Mouse (Mus musculus) stomach, embryonic 15.5 days (tissue): ENCODE measurements around the gene Cacnb3. TPM values are rescaled to one million over a fixed set of nuclear protein-coding genes. Genes with fewer than 3 reads are reported as not detected.

Experiments
- ATAC-seq: fragments of 200-750 bp; cut with Nextera tagmentation; 2 replicates; pipeline ENCODE4 v1.8.0; 2017; ENCODE audit warnings: low read depth, moderate number of reproducible peaks, moderate TSS enrichment; ENCODE audit not compliant: insufficient read depth, low FRiP score
- H3K27ac ChIP-seq: fragments of 300-500 bp; sonication (generic); 2 replicates; pipeline ENCODE4 v1.5.1; 2015; ENCODE audit warnings: mild to moderate bottlenecking, inconsistent platforms
- H3K27me3 ChIP-seq: fragments of 300-500 bp; sonication (generic); replicated peaks from 2 replicates; pipeline ENCODE4 v1.6.1; 2015; ENCODE audit warnings: inconsistent platforms
- H3K36me3 ChIP-seq: fragments of 300-500 bp; sonication (generic); 2 replicates; pipeline ENCODE4 v1.6.1; 2015; ENCODE audit warnings: inconsistent platforms
- H3K4me1 ChIP-seq: fragments of 300-500 bp; sonication (generic); 2 replicates; pipeline ENCODE4 v1.6.1; 2015; ENCODE audit warnings: inconsistent platforms
- H3K4me2 ChIP-seq: fragments of 300-500 bp; sonication (generic); 2 replicates; pipeline ENCODE4 v1.6.1; 2015; ENCODE audit warnings: mild to moderate bottlenecking, inconsistent platforms
- H3K4me3 ChIP-seq: fragments of 300-500 bp; sonication (generic); replicated peaks from 2 replicates; pipeline ENCODE4 v1.5.1; 2015; ENCODE audit warnings: inconsistent platforms
- H3K9ac ChIP-seq: fragments of 300-500 bp; sonication (generic); 2 replicates; pipeline ENCODE4 v1.6.1; 2015; ENCODE audit warnings: inconsistent platforms
- H3K9me3 ChIP-seq: fragments of 300-500 bp; sonication (generic); 2 replicates; pipeline ENCODE4 v1.6.1; 2016; ENCODE audit warnings: inconsistent platforms
- WGBS: fragments of 180-500 bp; shearing (Covaris S2); methylation state at CpG from one replicate; pipeline ENCODE4 v1.1.7; 2015; 5-methylcytosine and 5-hydroxymethylcytosine counted together
- polyA plus RNA-seq: library from polyadenylated mRNA; unstranded; fragments of >200 nt; fragmentation: Nextera tagmentation; extraction: Ambion mirVana; gene quantifications from 2 replicates; pipeline ENCODE4 v1.2.1, GENCODE M21; 2015

Gene Cacnb3
- polyA plus RNA-seq, 1 experiment from 2014 or later = 29.0 TPM

DNA sequence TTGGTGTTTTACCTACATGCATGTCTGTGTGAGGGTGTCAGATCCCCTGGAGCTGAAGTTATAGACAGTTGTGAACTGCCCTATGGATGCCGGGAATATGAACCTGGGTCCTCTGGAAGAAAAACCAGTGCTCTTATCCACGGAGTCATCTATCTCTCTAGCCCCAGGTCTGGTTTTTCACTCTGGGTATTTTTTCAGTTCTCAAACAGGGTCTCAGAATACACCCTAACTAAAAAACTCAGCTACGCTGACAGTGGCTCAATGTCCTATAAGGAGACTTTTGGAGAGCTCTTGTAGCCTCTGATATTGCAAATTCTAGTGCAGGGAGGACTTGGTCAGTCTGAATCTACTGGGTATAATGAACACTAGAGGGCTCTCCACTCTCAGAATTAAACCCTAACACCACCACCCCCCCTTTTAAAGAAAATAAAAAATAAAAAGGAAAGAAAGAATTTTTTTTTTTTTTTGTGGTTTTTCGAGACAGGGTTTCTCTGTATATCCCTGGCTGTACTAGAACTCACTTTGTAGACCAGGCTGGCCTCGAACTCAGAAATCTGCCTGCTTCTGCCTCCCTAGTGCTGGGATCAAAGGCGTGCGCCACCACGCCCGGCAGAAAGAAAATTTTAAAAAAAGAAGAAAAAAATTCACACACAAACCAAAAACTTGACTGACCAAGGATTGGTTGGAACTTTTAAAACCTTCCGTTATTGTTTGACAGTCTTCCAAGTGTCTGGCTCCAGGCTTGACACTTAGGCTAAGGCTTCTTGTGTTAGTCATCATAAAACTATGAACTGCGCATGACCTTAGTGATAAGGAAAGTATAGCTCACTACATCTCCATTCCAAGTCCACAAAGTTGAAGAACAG lies 33.6 kb downstream of the Cacnb3 start:
- no peak for ATAC-seq
- 0 out of 2 replicates have a peak, but pooled peaks cover 4% of the 10 kb centered on the region for H3K4me1 ChIP-seq
- no peak overlapping the region for H3K9ac ChIP-seq
- no peak overlapping the region for H3K4me3 ChIP-seq
- WGBS = 68% methylated on average over 11 of the region's 11 CpGs
- no peak overlapping the region for H3K27ac ChIP-seq
- H3K9me3 ChIP-seq = no peaks in the 10 kb centered on the region
- no peak overlapping the region for H3K4me2 ChIP-seq
- no peaks in the 10 kb centered on the region for H3K27me3 ChIP-seq
- H3K36me3 ChIP-seq = 0 out of 2 replicates have a peak, but pooled peaks cover 4% of the 10 kb centered on the region

DNA sequence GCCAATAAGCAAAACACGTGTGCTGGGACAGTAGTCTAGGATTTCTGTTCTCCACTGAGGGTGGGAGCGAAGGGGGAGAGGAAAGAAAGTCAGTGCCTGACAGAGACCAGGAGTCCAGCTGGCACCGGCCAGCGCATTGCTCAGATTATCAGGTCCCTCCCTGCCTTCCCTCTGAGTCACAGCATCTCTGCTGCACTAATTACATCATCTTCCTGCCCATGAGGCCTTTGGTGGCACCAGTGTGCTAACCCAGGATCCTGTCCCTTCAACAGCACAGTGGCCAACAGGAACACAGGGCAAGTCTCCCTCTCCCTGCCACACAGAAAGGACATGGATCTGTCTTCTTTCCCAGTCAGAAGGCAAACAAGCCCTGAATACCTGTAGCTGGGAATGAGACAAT lies 42.0 kb downstream of the Cacnb3 start:
- no peak overlapping the region for H3K9ac ChIP-seq
- H3K4me1 ChIP-seq = peaks cover 8% of the 10 kb centered on the region; the same call in 1 of the 2 replicates
- no peak for ATAC-seq
- WGBS = 61% methylated on average over 4 of the region's 4 CpGs
- no peaks in the 10 kb centered on the region for H3K36me3 ChIP-seq
- no peak overlapping the region for H3K4me3 ChIP-seq
- H3K4me2 ChIP-seq = no peak overlapping the region
- H3K27me3 ChIP-seq = peaks cover 30% of the 10 kb centered on the region
- H3K27ac ChIP-seq = no peak overlapping the region
- no peaks in the 10 kb centered on the region for H3K9me3 ChIP-seq

DNA sequence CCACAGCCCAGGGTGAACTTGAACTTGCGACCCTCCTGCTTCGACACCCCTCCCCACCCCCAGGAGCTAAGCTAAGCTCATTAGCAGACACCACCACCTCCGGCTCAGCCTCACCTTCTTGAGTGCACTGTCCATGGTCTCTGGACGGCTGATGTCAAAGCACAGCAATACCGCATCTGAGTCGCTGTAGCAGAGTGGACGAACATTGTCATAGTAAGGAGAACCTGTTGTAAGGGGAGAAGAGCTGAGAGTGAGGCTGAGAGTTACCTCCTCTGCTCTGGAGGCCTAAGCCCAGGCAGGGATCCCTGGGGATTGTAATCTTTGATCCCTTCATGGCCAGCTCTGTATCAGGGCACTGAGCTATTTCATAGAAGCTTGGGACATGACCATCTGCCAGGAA lies 43.1 kb downstream of the Cacnb3 start:
- H3K4me2 ChIP-seq = no peak overlapping the region
- H3K4me1 ChIP-seq = peaks cover 8% of the 10 kb centered on the region; the same call in 1 of the 2 replicates
- WGBS = 73% methylated on average over 7 of the region's 7 CpGs
- H3K9ac ChIP-seq = no peak overlapping the region
- H3K4me3 ChIP-seq = no peak overlapping the region
- H3K9me3 ChIP-seq = no peaks in the 10 kb centered on the region
- H3K27ac ChIP-seq = no peak overlapping the region
- H3K27me3 ChIP-seq = peaks cover 36% of the 10 kb centered on the region
- no peaks in the 10 kb centered on the region for H3K36me3 ChIP-seq
- ATAC-seq = no peak

DNA sequence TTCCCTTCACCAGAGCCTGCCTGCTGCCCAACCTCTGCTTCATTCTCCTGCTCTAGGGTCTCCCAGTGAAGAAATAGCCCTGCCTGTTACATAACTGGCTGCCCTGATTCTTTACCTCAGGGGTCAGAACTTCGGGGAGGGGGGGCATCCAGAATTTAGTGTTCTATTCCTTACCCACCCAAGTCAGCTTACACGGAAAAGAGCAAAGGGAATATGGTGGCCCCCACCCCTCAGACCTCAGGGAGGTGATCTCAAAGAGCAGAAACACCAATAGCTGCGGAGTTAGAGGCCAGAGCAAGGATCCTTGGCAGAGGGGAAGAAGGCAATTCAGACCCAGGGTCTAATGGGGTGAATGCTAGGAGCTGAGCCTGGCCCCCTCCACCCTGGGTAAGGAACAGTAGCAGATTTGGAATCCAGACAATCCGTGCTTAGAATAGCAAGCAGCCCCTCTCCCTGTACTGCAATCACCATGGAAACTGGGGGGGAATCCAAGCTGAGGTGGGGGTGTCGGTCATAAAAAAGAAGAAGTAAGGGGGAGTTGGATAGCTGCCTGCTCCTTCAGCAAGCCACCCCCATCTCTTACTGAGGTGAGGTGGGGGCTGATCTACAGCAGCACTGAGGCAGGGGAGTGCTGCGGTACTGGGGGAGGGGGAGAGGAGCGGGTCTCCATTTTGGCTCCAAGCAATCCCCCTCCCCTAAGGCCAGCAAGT lies 43.8 kb downstream of the Cacnb3 start:
- WGBS = 34% methylated on average over 7 of the region's 7 CpGs
- H3K27ac ChIP-seq = no peak overlapping the region
- no peaks in the 10 kb centered on the region for H3K36me3 ChIP-seq
- H3K9ac ChIP-seq = no peak overlapping the region
- H3K4me1 ChIP-seq = peaks cover 8% of the 10 kb centered on the region; the same call in 1 of the 2 replicates
- H3K9me3 ChIP-seq = no peaks in the 10 kb centered on the region
- no peak for ATAC-seq
- no peak overlapping the region for H3K4me3 ChIP-seq
- no peak overlapping the region for H3K4me2 ChIP-seq
- peaks cover 36% of the 10 kb centered on the region for H3K27me3 ChIP-seq

- peaks cover 36% of the 10 kb centered on the region for H3K27me3 ChIP-seq
- 0 out of 2 replicates have a peak overlapping the region, but pooled peaks have one; percentile 43 for H3K4me3 ChIP-seq
- no peak overlapping the region for H3K9ac ChIP-seq
- H3K36me3 ChIP-seq = no peaks in the 10 kb centered on the region
- 28% methylated on average over 11 of the region's 11 CpGs for WGBS
- no peak overlapping the region for H3K4me2 ChIP-seq
- no peak for ATAC-seq
- peaks cover 8% of the 10 kb centered on the region; the same call in 1 of the 2 replicates for H3K4me1 ChIP-seq
- no peaks in the 10 kb centered on the region for H3K9me3 ChIP-seq
- no peak overlapping the region for H3K27ac ChIP-seq
Measured at GRCm38 (mm10) chr15:98674994-98675545, 44.4 kb downstream of the Cacnb3 start.

GRCm38 (mm10) chr15:98675634-98676250 lies 45.1 kb downstream of the Cacnb3 start:
- no peak overlapping the region for H3K9ac ChIP-seq
- H3K27me3 ChIP-seq = peaks cover 36% of the 10 kb centered on the region
- peaks cover 8% of the 10 kb centered on the region; the same call in 1 of the 2 replicates for H3K4me1 ChIP-seq
- 9% methylated on average over 14 of the region's 14 CpGs for WGBS
- no peaks in the 10 kb centered on the region for H3K9me3 ChIP-seq
- peak overlapping the region; percentile 43; the same call in 1 of the 2 replicates for H3K4me3 ChIP-seq
- ATAC-seq = no peak
- peak overlapping the region; percentile 92; the same call in 1 of the 2 replicates for H3K4me2 ChIP-seq
- no peak overlapping the region for H3K27ac ChIP-seq
- no peaks in the 10 kb centered on the region for H3K36me3 ChIP-seq

DNA sequence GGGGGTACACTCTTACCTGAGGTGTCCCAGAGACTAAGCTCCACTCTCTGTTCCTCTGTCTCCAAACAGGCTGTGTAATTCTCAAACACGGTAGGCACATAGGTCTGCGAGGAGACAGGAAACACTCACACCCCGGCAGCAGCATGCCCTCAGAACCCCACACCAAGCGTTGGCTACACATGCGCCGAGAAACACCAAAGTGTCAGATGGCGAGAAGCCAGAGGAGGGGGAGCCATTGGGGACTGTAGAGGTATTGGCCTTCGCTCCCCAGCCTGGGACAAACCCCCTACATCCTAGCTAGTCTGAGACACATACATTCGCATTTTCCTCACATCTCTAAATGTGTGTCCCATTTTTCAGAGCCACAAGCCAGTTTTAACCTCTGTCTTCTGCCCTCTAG lies 45.8 kb downstream of the Cacnb3 start:
- Histone ChIP-seq H3K9me3 (no peaks in the 10 kb centered on the region), H3K27ac (no peak overlapping the region), H3K36me3 (no peaks in the 10 kb centered on the region), H3K4me2 (peak overlapping the region; percentile 92), H3K27me3 (peaks cover 36% of the 10 kb centered on the region), H3K9ac (no peak overlapping the region), H3K4me1 (peaks cover 8% of the 10 kb centered on the region; the same call in 1 of the 2 replicates), H3K4me3 (peak overlapping the region; percentile 43)
- ATAC-seq = no peak
- 3% methylated on average over 9 of the region's 9 CpGs for WGBS

GRCm38 (mm10) chr15:98676940-98677728 lies 46.5 kb downstream of the Cacnb3 start, which contains the start of gene Rnd1:
Gene Rnd1 (minus strand): TSS chr15:98677461.
- peaks cover 36% of the 10 kb centered on the region for H3K27me3 ChIP-seq
- H3K9me3 ChIP-seq = no peaks in the 10 kb centered on the region
- H3K4me2 ChIP-seq = peak within 1 kb of the TSS; percentile 92
- peak; percentile 95 for ATAC-seq
- H3K4me1 ChIP-seq = peaks cover 8% of the 10 kb centered on the region; the same call in 1 of the 2 replicates
- peak within 1 kb of the TSS; percentile 43 for H3K4me3 ChIP-seq
- no peaks in the 10 kb centered on the region for H3K36me3 ChIP-seq
- H3K27ac ChIP-seq = no peak within 1 kb of the TSS
- no peak within 1 kb of the TSS for H3K9ac ChIP-seq
- under 1% methylated on average over 37 of the region's 37 CpGs for WGBS

DNA sequence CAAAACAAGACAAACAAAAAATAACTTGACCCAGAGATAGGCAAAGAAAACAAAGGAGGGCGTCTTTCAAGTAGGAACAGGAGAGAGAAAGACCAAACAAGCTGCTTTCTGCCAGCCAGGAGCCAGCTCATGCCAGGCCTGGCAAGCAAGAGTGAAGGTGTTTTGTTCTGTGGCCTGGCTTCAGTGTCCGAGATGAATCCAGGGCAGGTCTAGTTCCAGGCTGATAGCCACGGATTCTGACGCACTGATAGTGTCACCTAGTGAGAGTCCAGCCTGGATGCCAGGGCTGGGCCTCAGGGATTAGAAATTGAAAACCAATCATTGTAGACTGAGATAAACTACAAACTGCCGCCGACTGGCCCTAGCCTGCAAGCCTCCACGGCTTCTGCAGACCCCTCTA lies 47.3 kb downstream of the Cacnb3 start:
- H3K27me3 ChIP-seq = peaks cover 36% of the 10 kb centered on the region
- no peak overlapping the region for H3K4me3 ChIP-seq
- no peaks in the 10 kb centered on the region for H3K9me3 ChIP-seq
- 59% methylated on average over 7 of the region's 7 CpGs for WGBS
- peaks cover 8% of the 10 kb centered on the region; the same call in 1 of the 2 replicates for H3K4me1 ChIP-seq
- no peaks in the 10 kb centered on the region for H3K36me3 ChIP-seq
- H3K9ac ChIP-seq = no peak overlapping the region
- no peak overlapping the region for H3K27ac ChIP-seq
- no peak for ATAC-seq
- no peak overlapping the region for H3K4me2 ChIP-seq

DNA sequence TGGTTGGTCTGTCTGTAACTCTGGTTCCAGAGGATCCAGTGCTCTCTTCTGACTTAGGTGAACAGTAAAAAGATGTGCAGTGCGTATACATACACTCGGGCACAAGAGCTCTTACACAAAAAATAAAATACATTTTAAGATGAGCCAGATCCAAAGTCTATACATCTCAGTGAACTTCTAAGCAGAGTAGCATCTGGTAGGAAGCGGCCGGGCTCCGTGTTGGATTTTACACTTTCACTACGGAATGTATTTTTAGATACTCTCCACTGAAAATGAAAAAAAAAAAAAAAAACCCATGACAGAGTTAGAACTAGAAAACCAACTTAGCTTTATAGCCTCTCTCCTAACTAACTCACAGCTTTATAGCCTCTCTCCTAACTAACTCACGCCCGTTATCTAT lies 50.0 kb downstream of the Cacnb3 start:
- H3K9me3 ChIP-seq = no peaks in the 10 kb centered on the region
- no peaks in the 10 kb centered on the region for H3K36me3 ChIP-seq
- WGBS = 81% methylated on average over 8 of the region's 8 CpGs
- H3K27me3 ChIP-seq = peaks cover 21% of the 10 kb centered on the region
- no peak overlapping the region for H3K4me2 ChIP-seq
- H3K27ac ChIP-seq = no peak overlapping the region
- no peak overlapping the region for H3K4me3 ChIP-seq
- peaks cover 8% of the 10 kb centered on the region; the same call in 1 of the 2 replicates for H3K4me1 ChIP-seq
- no peak for ATAC-seq
- no peak overlapping the region for H3K9ac ChIP-seq

GRCm38 (mm10) chr15:98681633-98682032 lies 51.0 kb downstream of the Cacnb3 start:
- H3K36me3 ChIP-seq = no peaks in the 10 kb centered on the region
- no peak for ATAC-seq
- no peaks in the 10 kb centered on the region for H3K9me3 ChIP-seq
- no peak overlapping the region for H3K4me2 ChIP-seq
- no peak overlapping the region for H3K4me3 ChIP-seq
- no peak overlapping the region for H3K27ac ChIP-seq
- peaks cover 12% of the 10 kb centered on the region for H3K27me3 ChIP-seq
- H3K4me1 ChIP-seq = peaks cover 6% of the 10 kb centered on the region; the same call in 1 of the 2 replicates
- no peak overlapping the region for H3K9ac ChIP-seq
- WGBS = 71% methylated on average over 7 of the region's 7 CpGs
